Mouse (Mus musculus) embryonic facial prominence, embryonic 12.5 days (tissue): Measurements from ENCODE around the gene Pum1. TPM values are rescaled to one million over a fixed set of nuclear protein-coding genes. Genes with fewer than 3 reads are reported as not detected.
A peak's percentile ranks its signal among the peaks of the same experiment; 100 is the strongest.

Experiments
- ATAC-seq: fragments of 200-750 bp; cut with Nextera tagmentation; 2 replicates; pipeline ENCODE4 v1.8.0; 2017; ENCODE audit not compliant: insufficient number of reproducible peaks, insufficient read depth, low FRiP score, low TSS enrichment
- H3K27ac ChIP-seq: fragments of 300-500 bp; sonication (generic); 2 replicates; pipeline ENCODE4 v1.5.1; 2016; ENCODE audit warnings: mild to moderate bottlenecking
- H3K27me3 ChIP-seq: fragments of 300-500 bp; sonication (generic); 2 replicates; pipeline ENCODE4 v1.6.1; 2016; ENCODE audit warnings: mild to moderate bottlenecking, moderate library complexity
- H3K36me3 ChIP-seq: fragments of 300-500 bp; sonication (generic); 2 replicates; pipeline ENCODE4 v1.6.1; 2016; ENCODE audit warnings: mild to moderate bottlenecking
- H3K4me1 ChIP-seq: fragments of 300-500 bp; sonication (generic); 2 replicates; pipeline ENCODE4 v1.6.1; 2016
- H3K4me2 ChIP-seq: fragments of 300-500 bp; sonication (generic); replicated peaks from 2 replicates; pipeline ENCODE4 v1.6.1; 2016; ENCODE audit warnings: mild to moderate bottlenecking, moderate library complexity
- H3K4me3 ChIP-seq: fragments of 300-500 bp; sonication (generic); 2 replicates; pipeline ENCODE4 v1.5.1; 2016; ENCODE audit warnings: mild to moderate bottlenecking
- H3K9ac ChIP-seq: fragments of 300-500 bp; sonication (generic); 2 replicates; pipeline ENCODE4 v1.6.1; 2016; ENCODE audit warnings: mild to moderate bottlenecking, moderate library complexity
- H3K9me3 ChIP-seq: fragments of 300-500 bp; sonication (generic); 2 replicates; pipeline ENCODE4 v1.6.1; 2016; ENCODE audit warnings: mild to moderate bottlenecking, moderate library complexity
- WGBS: fragments of 180-500 bp; shearing (Covaris S2); methylation state at CpG from one replicate; pipeline ENCODE4 v1.1.7; 2016; 5-methylcytosine and 5-hydroxymethylcytosine counted together
- polyA plus RNA-seq: library from polyadenylated mRNA; unstranded; fragments of >200 nt; fragmentation: Nextera tagmentation; extraction: Ambion mirVana; gene quantifications from 2 replicates; pipeline ENCODE4 v1.2.1, GENCODE M21; 2016

Gene Pum1
- polyA plus RNA-seq, 1 experiment from 2014 or later = 116 TPM

DNA sequence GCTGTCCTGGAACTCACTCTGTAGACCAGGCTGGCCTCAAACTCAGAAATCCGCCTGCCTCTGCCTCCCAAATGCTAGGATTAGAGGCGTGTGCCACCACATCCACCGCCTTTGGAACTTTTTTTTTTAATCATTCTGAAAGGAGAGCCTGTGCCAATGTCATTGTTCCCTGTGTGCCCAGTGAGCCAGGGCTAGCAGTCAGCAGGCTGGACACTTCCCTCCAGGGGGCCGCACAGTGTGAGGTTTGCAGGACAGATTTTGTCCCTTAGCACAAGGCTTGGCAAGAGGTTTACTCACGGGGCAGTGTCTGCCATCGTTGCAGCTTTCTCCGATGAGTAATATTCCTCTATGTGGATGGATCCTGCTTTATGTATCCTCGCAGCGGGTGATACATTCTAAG is 143.6 kb downstream of the Pum1 start:
- H3K4me2 ChIP-seq = no peak overlapping the region
- H3K36me3 ChIP-seq = 0 out of 2 replicates have a peak, but pooled peaks cover 3% of the 10 kb centered on the region
- no peaks in the 10 kb centered on the region for H3K9me3 ChIP-seq
- H3K9ac ChIP-seq = no peak overlapping the region
- H3K27me3 ChIP-seq = no peaks in the 10 kb centered on the region
- no peak for ATAC-seq
- no peak overlapping the region for H3K27ac ChIP-seq
- peaks cover 12% of the 10 kb centered on the region; the same call in 1 of the 2 replicates for H3K4me1 ChIP-seq
- 92% methylated on average over 9 of the region's 9 CpGs for WGBS
- H3K4me3 ChIP-seq = no peak overlapping the region

DNA sequence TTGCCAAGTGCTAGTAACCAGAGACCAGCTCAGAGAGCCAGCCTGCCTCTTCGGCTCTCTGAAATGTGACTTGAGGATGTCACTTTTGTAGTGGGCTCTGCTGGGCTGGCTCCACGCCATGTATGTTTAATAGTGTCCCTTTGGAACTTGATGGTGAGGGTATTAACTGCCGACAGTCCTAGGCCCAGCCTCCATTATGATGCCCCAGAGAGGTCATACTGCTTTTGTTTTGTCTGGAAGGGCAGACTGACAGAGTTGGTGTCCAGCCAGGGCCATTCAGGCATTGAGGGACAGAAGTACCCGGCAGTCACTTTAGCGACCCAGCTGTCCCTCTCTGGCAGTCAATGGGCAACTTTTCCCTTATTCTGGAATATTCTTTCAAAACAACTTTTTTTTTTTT is 146.7 kb downstream of the Pum1 start:
- no peak overlapping the region for H3K4me2 ChIP-seq
- no peaks in the 10 kb centered on the region for H3K36me3 ChIP-seq
- no peak overlapping the region for H3K27ac ChIP-seq
- no peaks in the 10 kb centered on the region for H3K9me3 ChIP-seq
- ATAC-seq = no peak
- H3K27me3 ChIP-seq = no peaks in the 10 kb centered on the region
- WGBS = 63% methylated on average over 5 of the region's 5 CpGs
- no peak overlapping the region for H3K4me3 ChIP-seq
- H3K4me1 ChIP-seq = 0 out of 2 replicates have a peak, but pooled peaks cover 14% of the 10 kb centered on the region
- no peak overlapping the region for H3K9ac ChIP-seq

DNA sequence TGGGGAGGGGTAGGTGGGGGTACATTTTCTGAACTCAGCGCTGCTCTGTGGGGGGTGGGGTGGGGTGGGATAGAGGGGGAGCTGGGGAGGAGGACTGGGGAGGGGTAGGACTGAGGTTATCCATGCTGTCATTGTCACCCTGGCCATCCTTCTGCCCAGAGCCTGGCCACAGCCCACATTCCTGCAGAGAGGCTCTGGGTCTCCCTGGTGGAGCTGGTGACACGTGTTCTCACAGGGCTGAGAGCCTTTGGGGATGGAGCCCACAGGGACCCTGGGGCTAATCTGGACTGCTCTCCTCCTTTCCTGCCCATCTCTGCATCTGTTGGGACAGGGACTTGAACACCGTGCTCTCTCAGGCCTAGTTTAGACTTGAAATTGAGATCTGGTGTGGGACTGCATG is 147.7 kb downstream of the Pum1 start:
- Histone ChIP-seq H3K4me1 (0 out of 2 replicates have a peak, but pooled peaks cover 8% of the 10 kb centered on the region), H3K27me3 (no peaks in the 10 kb centered on the region), H3K27ac (no peak overlapping the region), H3K36me3 (no peaks in the 10 kb centered on the region), H3K4me3 (no peak overlapping the region), H3K9ac (no peak overlapping the region), H3K9me3 (no peaks in the 10 kb centered on the region), H3K4me2 (no peak overlapping the region)
- WGBS = 33% methylated on average over 3 of the region's 3 CpGs
- no peak for ATAC-seq

DNA sequence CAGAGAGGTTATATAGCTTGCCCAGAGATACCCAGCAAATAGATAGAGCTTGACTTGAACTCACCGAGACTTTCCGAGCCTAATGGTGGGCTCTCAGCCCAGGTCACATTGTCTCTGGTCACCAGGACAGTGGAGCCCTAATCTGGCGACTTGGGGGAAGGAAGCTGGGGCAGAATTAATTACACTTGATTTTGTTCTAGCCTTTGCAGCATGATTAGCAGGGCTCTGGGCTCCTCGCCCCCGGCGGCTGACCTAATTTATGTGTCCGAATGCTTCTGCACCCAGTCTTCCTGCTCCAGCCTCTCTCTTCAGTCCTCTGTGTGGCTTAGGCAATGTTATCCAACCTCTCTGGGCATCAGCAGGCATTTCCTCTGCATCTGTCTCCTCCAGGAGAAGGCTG is 148.3 kb downstream of the Pum1 start:
- 0 out of 2 replicates have a peak, but pooled peaks cover 8% of the 10 kb centered on the region for H3K4me1 ChIP-seq
- no peaks in the 10 kb centered on the region for H3K9me3 ChIP-seq
- no peak overlapping the region for H3K4me2 ChIP-seq
- H3K27me3 ChIP-seq = no peaks in the 10 kb centered on the region
- H3K9ac ChIP-seq = no peak overlapping the region
- no peak for ATAC-seq
- no peak overlapping the region for H3K4me3 ChIP-seq
- WGBS = 65% methylated on average over 7 of the region's 7 CpGs
- H3K36me3 ChIP-seq = no peaks in the 10 kb centered on the region
- no peak overlapping the region for H3K27ac ChIP-seq

DNA sequence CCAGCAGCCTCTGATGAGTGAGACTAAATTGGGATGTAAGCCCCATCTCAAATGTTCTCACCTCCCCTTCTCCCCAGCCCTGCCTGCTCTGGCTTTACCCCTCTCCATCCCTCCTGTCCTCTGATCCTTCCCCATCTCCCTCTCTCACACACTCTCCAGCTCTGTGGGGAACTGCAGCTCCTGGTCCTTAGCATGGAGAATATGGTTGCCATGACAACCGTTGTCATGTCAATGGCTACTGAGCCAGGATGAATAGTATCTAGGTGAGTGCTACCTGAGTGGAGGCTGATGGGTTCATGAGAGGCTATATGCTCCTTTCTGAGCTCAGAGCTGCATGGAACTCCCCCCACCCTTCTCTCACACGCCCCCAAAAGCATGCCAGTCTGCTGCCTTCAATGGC is 150.8 kb downstream of the Pum1 start:
- Histone ChIP-seq H3K4me1 (0 out of 2 replicates have a peak, but pooled peaks cover 8% of the 10 kb centered on the region), H3K4me3 (no peak overlapping the region), H3K9me3 (no peaks in the 10 kb centered on the region), H3K9ac (no peak overlapping the region), H3K36me3 (peaks cover 6% of the 10 kb centered on the region), H3K27me3 (no peaks in the 10 kb centered on the region), H3K4me2 (no peak overlapping the region), H3K27ac (no peak overlapping the region)
- ATAC-seq = no peak
- WGBS = 53% methylated on average over 2 of the region's 2 CpGs

DNA sequence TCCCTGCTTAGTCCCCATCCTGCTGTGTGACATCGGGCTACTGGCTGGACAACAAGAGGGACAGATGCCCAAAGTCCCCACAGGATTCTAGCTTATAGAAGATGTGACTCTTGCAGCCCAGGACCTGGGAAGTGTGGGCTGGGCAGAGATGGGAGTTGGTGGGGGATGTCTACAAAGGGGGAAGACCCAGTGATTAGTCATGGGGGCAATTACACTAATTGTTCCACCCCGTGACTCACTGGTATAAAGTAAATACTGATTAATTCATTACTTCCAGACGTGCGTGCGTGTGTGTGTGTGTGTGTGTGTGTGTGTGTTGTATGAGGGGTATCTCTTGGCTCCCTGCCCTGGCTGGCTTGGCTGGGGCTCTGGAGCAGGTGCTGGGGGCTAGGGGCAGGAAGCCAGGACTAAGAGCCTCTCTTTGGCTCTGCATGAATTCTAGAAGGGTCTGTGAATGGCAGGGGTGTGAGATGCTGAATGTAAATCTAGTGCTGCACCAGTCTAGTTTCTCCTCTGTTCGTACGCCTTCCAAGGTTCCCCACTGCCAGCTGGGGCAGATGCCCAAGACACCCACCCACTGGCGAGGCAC is 151.7 kb downstream of the Pum1 start:
- no peak overlapping the region for H3K9ac ChIP-seq
- no peak overlapping the region for H3K4me2 ChIP-seq
- no peak overlapping the region for H3K27ac ChIP-seq
- peaks cover 13% of the 10 kb centered on the region for H3K36me3 ChIP-seq
- no peak overlapping the region for H3K4me3 ChIP-seq
- no peaks in the 10 kb centered on the region for H3K9me3 ChIP-seq
- no peak for ATAC-seq
- no peaks in the 10 kb centered on the region for H3K27me3 ChIP-seq
- 0 out of 2 replicates have a peak, but pooled peaks cover 8% of the 10 kb centered on the region for H3K4me1 ChIP-seq
- 57% methylated on average over 8 of the region's 8 CpGs for WGBS

DNA sequence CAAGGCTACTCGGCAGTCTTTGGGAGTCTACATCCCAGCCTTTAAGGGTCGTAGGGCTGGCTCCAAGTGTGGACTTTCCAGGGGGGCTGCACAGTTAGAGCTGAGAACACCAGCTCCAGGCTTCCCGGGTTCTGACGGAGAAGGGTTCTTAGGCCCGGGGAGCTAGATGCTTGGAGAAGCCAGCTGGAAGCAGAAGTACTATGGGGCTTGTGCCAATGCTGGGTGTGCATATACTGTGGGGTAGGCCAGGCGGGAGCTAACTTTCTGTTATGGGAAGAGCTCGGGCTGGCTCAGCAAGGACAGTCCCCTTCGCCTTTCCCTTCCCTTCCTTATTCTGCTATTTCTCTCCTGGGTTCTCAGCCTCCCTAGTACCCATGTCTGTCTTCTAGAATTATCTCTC is 152.7 kb downstream of the Pum1 start:
- H3K27me3 ChIP-seq = no peaks in the 10 kb centered on the region
- no peak overlapping the region for H3K9ac ChIP-seq
- H3K36me3 ChIP-seq = peaks cover 13% of the 10 kb centered on the region
- H3K4me3 ChIP-seq = no peak overlapping the region
- H3K4me2 ChIP-seq = no peak overlapping the region
- no peak overlapping the region for H3K27ac ChIP-seq
- 87% methylated on average over 8 of the region's 8 CpGs for WGBS
- 0 out of 2 replicates have a peak, but pooled peaks cover 8% of the 10 kb centered on the region for H3K4me1 ChIP-seq
- no peak for ATAC-seq
- H3K9me3 ChIP-seq = no peaks in the 10 kb centered on the region

DNA sequence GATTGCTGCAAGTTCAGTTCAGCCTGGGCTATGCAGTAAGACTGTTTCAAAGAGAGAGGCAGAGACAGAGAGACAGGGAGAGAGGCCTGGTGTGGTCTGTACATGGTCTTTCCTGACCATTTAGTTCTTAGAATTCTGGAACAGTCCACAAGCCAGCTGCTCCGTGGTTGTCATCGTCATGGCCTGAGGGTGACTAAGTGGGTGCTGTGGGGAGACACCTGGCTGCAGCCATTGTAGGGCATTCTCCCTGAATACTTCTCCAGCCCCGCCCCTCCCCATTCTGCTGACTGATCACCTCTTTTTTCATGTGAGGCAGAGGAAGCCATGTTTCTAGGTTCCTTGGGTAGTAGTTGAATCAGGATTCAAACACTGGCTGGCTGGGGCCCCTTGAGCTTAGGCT is 156.7 kb downstream of the Pum1 start:
- Histone ChIP-seq H3K4me1 (0 out of 2 replicates have a peak, but pooled peaks cover 2% of the 10 kb centered on the region), H3K9me3 (no peaks in the 10 kb centered on the region), H3K27ac (no peak overlapping the region), H3K36me3 (peaks cover 42% of the 10 kb centered on the region), H3K9ac (no peak overlapping the region), H3K4me3 (no peak overlapping the region), H3K27me3 (no peaks in the 10 kb centered on the region), H3K4me2 (no peak overlapping the region)
- ATAC-seq = no peak
- WGBS = 81% methylated on average over 3 of the region's 3 CpGs

DNA sequence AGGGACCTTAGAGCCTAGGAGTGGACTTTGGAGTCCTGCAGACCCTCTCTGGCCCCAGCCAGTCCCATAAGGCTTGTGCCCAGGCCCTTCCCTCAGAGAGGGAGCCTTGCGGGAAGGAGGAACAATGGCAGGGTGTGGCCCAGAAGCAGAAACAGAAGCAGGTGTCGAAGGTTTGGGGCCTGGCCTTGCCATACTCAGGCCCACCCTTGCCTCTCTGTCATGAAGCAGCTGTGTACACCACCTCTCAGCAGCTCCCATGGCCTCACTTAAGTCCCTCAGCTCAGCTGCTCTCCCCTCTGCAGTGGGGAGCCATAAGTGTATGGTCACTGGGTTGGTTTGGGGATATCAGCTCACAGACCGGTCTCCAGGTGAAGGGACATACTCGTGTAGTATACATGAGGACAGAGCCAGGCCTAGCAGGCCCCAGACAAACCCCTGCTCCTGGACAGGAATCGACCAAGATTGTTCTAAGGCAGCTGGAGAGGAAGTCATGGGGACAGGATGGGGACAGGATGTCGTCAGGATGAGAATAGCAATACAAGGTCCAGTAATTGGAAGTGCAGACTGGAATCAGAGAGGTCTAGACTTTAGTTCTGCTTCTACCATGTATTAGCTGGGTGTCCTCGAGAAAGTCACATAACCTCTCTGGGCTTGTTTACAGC is 157.6 kb downstream of the Pum1 start:
- no peak overlapping the region for H3K4me2 ChIP-seq
- H3K9ac ChIP-seq = no peak overlapping the region
- H3K4me1 ChIP-seq = no peaks in the 10 kb centered on the region
- no peak overlapping the region for H3K4me3 ChIP-seq
- 88% methylated on average over 7 of the region's 7 CpGs for whole genome bisulfite sequencing
- H3K9me3 ChIP-seq = no peaks in the 10 kb centered on the region
- peaks cover 42% of the 10 kb centered on the region for H3K36me3 ChIP-seq
- H3K27me3 ChIP-seq = no peaks in the 10 kb centered on the region
- H3K27ac ChIP-seq = no peak overlapping the region
- ATAC-seq = no peak

DNA sequence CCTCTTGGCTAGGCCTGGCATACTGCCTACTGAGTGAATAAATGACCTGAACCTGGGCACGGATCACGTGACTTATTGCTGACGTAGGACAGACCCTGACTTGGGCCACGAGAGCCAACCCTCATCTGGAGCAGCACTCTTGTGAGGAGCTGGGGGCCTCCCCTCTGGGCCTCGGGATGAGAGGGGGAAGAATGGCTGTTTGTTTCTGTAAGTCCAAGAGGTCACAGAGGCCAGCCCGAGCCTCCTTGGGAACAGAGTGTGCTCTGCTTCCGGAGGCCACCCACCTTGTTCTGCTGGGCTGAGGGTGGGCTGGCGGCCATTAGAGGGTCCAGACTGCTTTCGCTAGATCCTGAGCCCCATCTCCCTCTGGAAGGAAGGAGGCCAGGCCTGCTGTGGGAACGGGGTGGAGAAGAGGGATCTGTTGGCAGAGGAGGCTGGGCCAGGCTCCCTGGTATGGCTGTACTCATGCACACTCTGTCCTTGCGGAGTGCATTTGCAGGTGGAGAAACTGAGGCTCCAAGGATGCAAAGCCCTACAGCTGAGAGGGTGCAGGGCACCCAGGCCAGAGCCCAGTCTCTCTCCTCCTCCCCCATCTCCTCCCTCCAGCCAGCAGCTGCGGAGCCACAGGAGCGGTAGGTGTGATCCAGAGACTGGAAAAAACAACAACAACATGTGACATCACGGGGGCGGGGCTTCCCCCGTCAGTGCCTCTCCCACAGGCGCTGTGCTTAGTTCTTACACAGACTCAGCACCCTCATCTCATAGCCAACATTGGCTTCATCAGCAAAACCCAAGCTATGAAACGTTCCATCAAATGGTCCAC is 165.9 kb downstream of the Pum1 start:
- Histone ChIP-seq H3K27me3 (no peaks in the 10 kb centered on the region), H3K27ac (peak overlapping the region; percentile 58; the same call in 1 of the 2 replicates), H3K4me2 (peak overlapping the region; percentile 20; the same call in 1 of the 2 replicates), H3K9ac (no peak overlapping the region), H3K36me3 (0 out of 2 replicates have a peak, but pooled peaks cover 2% of the 10 kb centered on the region), H3K9me3 (no peaks in the 10 kb centered on the region), H3K4me1 (peaks cover 20% of the 10 kb centered on the region), H3K4me3 (no peak overlapping the region)
- WGBS = 7% methylated on average over 18 of the region's 18 CpGs
- peak; percentile 12; the same call in 1 of the 2 replicates for ATAC-seq
